Mouse (Mus musculus) MEL (cell line): ENCODE measurements around the gene Wdr18. TPM values are rescaled to one million over a fixed set of nuclear protein-coding genes. Genes with fewer than 3 reads are reported as not detected.

Experiments used
- DNase-seq: peaks from one replicate; pipeline ENCODE4 v3.0.0; 2011; ENCODE audit warnings: low read depth, low spot score
- H3K27ac ChIP-seq: 2 replicates; pipeline ENCODE4 v1.5.1; 2012; ENCODE audit warnings: low read depth, mild to moderate bottlenecking, control low read depth, low read length, moderate library complexity; ENCODE audit not compliant: control insufficient read depth
- H3K27me3 ChIP-seq, 2 experiments: fragments of 150-350 bp in 1 of 2; sonication (generic) in 1 of 2; 2 replicates each; pipeline ENCODE4 v1.6.1; 2012; ENCODE audit warnings: low read length in 2 of 2, mild to moderate bottlenecking in 2 of 2, improper control_type of control experiment in 1 of 2, moderate library complexity in 1 of 2; ENCODE audit not compliant: insufficient read depth in 2 of 2, control insufficient read depth in 1 of 2
- H3K36me3 ChIP-seq, 2 experiments: 2 replicates each; pipeline ENCODE4 v1.6.1; 2012 to 2014; ENCODE audit warnings: low read length in 2 of 2, improper control_type of control experiment in 1 of 2, inconsistent platforms in 1 of 2, mild to moderate bottlenecking in 1 of 2; ENCODE audit not compliant: insufficient read depth in 2 of 2, control insufficient read depth in 1 of 2
- H3K4me1 ChIP-seq, 2 experiments: fragments of 150-350 bp in 1 of 2; sonication (generic) in 1 of 2; 2 replicates each; pipeline ENCODE4 v1.6.1; 2012; ENCODE audit warnings: low read length in 2 of 2, improper control_type of control experiment in 1 of 2, mild to moderate bottlenecking in 1 of 2; ENCODE audit not compliant: insufficient read depth in 2 of 2, control insufficient read depth in 1 of 2
- H3K4me3 ChIP-seq, 2 experiments: fragments of 150-350 bp in 1 of 2; sonication (generic) in 1 of 2; 2 replicates each; pipeline ENCODE4 v1.5.1; 2012; ENCODE audit warnings: low read depth in 2 of 2, low read length in 2 of 2, mild to moderate bottlenecking in 2 of 2, moderate library complexity in 2 of 2, control low read depth in 1 of 2, improper control_type of control experiment in 1 of 2; ENCODE audit not compliant: control insufficient read depth in 1 of 2, insufficient read depth in 1 of 2
- H3K79me2 ChIP-seq: 2 replicates; pipeline ENCODE4 v1.6.1; 2012; ENCODE audit warnings: mild to moderate bottlenecking, low read length, moderate library complexity; ENCODE audit not compliant: control insufficient read depth, poor library complexity, insufficient read depth
- H3K9ac ChIP-seq: 2 replicates; pipeline ENCODE4 v1.6.1; 2012; ENCODE audit warnings: low read depth, mild to moderate bottlenecking, control low read depth, low read length, moderate library complexity; ENCODE audit not compliant: control insufficient read depth, poor library complexity, severe bottlenecking
- H3K9me3 ChIP-seq: fragments of 150-350 bp; sonication (generic); replicated peaks from 2 replicates; pipeline ENCODE4 v1.6.1; 2012; ENCODE audit warnings: mild to moderate bottlenecking, low read length, improper control_type of control experiment, moderate library complexity; ENCODE audit not compliant: insufficient read depth
- BHLHE40 ChIP-seq: IDR thresholded peaks from 2 replicates; pipeline ENCODE4 v1.6.1; 2012; ENCODE audit warnings: low read depth, mild to moderate bottlenecking, inconsistent platforms, low read length, improper control_type of control experiment, borderline replicate concordance
- ELF1 ChIP-seq: IDR thresholded peaks from 2 replicates; pipeline ENCODE4 v1.6.1; 2014; ENCODE audit warnings: low read depth, mild to moderate bottlenecking, inconsistent platforms, low read length, improper control_type of control experiment, moderate library complexity
- EP300 ChIP-seq, 2 experiments: IDR thresholded peaks; 2 replicates each; pipeline ENCODE4 v1.6.1; 2011; ENCODE audit warnings: improper control_type of control experiment in 2 of 2, low read length in 2 of 2, low read depth in 1 of 2, mild to moderate bottlenecking in 1 of 2
- ETS1 ChIP-seq: IDR thresholded peaks from 2 replicates; pipeline ENCODE4 v1.6.1; 2012; ENCODE audit warnings: low read depth, mild to moderate bottlenecking, inconsistent platforms, low read length, improper control_type of control experiment, moderate library complexity
- HCFC1 ChIP-seq: IDR thresholded peaks from 2 replicates; pipeline ENCODE4 v1.6.1; 2012; ENCODE audit warnings: low read depth, mild to moderate bottlenecking, inconsistent platforms, low read length, improper control_type of control experiment, moderate library complexity
- MAX ChIP-seq: IDR thresholded peaks from 2 replicates; pipeline ENCODE4 v1.6.1; 2011; ENCODE audit warnings: low read length, improper control_type of control experiment
- MXI1 ChIP-seq: IDR thresholded peaks from 2 replicates; pipeline ENCODE4 v1.6.1; 2011; ENCODE audit warnings: mild to moderate bottlenecking, low read depth, low read length, improper control_type of control experiment
- MYC ChIP-seq: IDR thresholded peaks from 2 replicates; pipeline ENCODE4 v1.6.1; 2011; ENCODE audit warnings: low read depth, mild to moderate bottlenecking, low read length, improper control_type of control experiment, moderate library complexity
- NELFE ChIP-seq: IDR thresholded peaks from 2 replicates; pipeline ENCODE4 v1.6.1; 2011; ENCODE audit warnings: low read depth, low read length, improper control_type of control experiment
- POLR2A ChIP-seq, 2 experiments: IDR thresholded peaks; 2 replicates each; pipeline ENCODE4 v1.6.1; 2011 to 2012; ENCODE audit warnings: low read length in 2 of 2, mild to moderate bottlenecking in 2 of 2, control low read depth in 1 of 2, improper control_type of control experiment in 1 of 2, low read depth in 1 of 2, moderate library complexity in 1 of 2; ENCODE audit not compliant: control insufficient read depth in 1 of 2, insufficient read depth in 1 of 2, poor library complexity in 1 of 2
- POLR2AphosphoS2 ChIP-seq: IDR thresholded peaks from 2 replicates; pipeline ENCODE4 v1.6.1; 2011; ENCODE audit warnings: low read length, improper control_type of control experiment
- RAD21 ChIP-seq: IDR thresholded peaks from 2 replicates; pipeline ENCODE4 v1.6.1; 2011; ENCODE audit warnings: mild to moderate bottlenecking, low read depth, low read length, improper control_type of control experiment
- SIN3A ChIP-seq: IDR thresholded peaks from 2 replicates; pipeline ENCODE4 v1.6.1; 2012; ENCODE audit warnings: low read length, improper control_type of control experiment, inconsistent platforms
- TBP ChIP-seq: IDR thresholded peaks from 2 replicates; pipeline ENCODE4 v1.8.0; 2011; ENCODE audit warnings: low read depth, low read length, improper control_type of control experiment
- TCF12 ChIP-seq: IDR thresholded peaks from 2 replicates; pipeline ENCODE4 v1.6.1; 2014; ENCODE audit warnings: low read depth, mild to moderate bottlenecking, inconsistent platforms, low read length, improper control_type of control experiment, moderate library complexity
- UBTF ChIP-seq: IDR thresholded peaks from 2 replicates; pipeline ENCODE4 v1.6.1; 2012; ENCODE audit warnings: low read depth, mild to moderate bottlenecking, inconsistent platforms, low read length, improper control_type of control experiment, moderate library complexity, borderline replicate concordance; ENCODE audit not compliant: insufficient read depth
- USF2 ChIP-seq, 2 experiments: IDR thresholded peaks; 2 replicates each; pipeline ENCODE4 v1.6.1; 2011 to 2012; ENCODE audit warnings: improper control_type of control experiment in 2 of 2, low read length in 2 of 2, borderline replicate concordance in 1 of 2, inconsistent platforms in 1 of 2, low read depth in 1 of 2, mild to moderate bottlenecking in 1 of 2; ENCODE audit not compliant: insufficient read depth in 1 of 2
- ZMIZ1 ChIP-seq: IDR thresholded peaks from 2 replicates; pipeline ENCODE4 v1.6.1; 2012; ENCODE audit warnings: low read depth, mild to moderate bottlenecking, inconsistent platforms, low read length, improper control_type of control experiment, moderate library complexity
- polyA plus RNA-seq, 2 experiments: library from polyadenylated mRNA; stranded (reverse) in 1 of 2; unstranded in 1 of 2; fragments of >175 nt in 1 of 2; fragments of >200 nt in 1 of 2; gene quantifications; 2 replicates each; pipeline versions ENCODE4 v1.2.1 to v1.2.4; 2012; ENCODE audit warnings: low replicate concordance in 2 of 2, low read depth in 1 of 2; ENCODE audit not compliant: insufficient read length in 2 of 2, insufficient read depth in 1 of 2, missing spikeins in 1 of 2
- total RNA-seq: library from RNA; depleted of rRNA; stranded (reverse); fragments of 300-350 nt; gene quantifications from 2 replicates; pipeline ENCODE4 v1.2.3, GENCODE M21; 2012

Wdr18 gene
- total and polyA plus RNA-seq, 3 experiments = 89.5 to 107 TPM; not detected in 1

- Histone ChIP-seq H3K27ac (no peak overlapping the region), H3K9me3 (no peaks in the 10 kb centered on the region)
- TF ChIP-seq BHLHE40 = no peak
- 0 out of 2 replicates have a peak, but pooled peaks have one; percentile 14 for TF ChIP-seq MAX
Observed at GRCm38 (mm10) chr10:79916081-79916480, 43.9 kb upstream of the Wdr18 start.

GRCm38 (mm10) chr10:79916808-79917531 is 43.0 kb upstream of the Wdr18 start, which contains the start of gene Kiss1r:
Gene Kiss1r, plus strand, starts transcription at chr10:79916971.
- Histone ChIP-seq H3K4me1 (peaks cover 15 to 23% of the 10 kb centered on the region in 2 experiments), H3K27ac (peak within 1 kb of the TSS; percentile 24), H3K9me3 (no peaks in the 10 kb centered on the region), H3K36me3 (peaks cover 0 to 7% of the 10 kb centered on the region in 2 experiments; a peak in 2 of 4 replicates), H3K4me3 (peak within 1 kb of the TSS; percentile 76 to 99), H3K27me3 (no peaks in the 10 kb centered on the region), H3K9ac (peak within 1 kb of the TSS; percentile 80), H3K79me2 (peaks cover 21% of the 10 kb centered on the region)
- peak; percentile 79 for DNase-seq
- TF ChIP-seq TBP (0 out of 2 replicates have a peak, but pooled peaks have one; percentile 17), ZMIZ1 (peak; percentile 89), POLR2AphosphoS2 (peak; percentile 92), ELF1 (peak; percentile 32; the same call in 1 of the 2 replicates), HCFC1 (peak; percentile 81), RAD21 (no peak), USF2 (IDR thresholded peaks at IDR 0.05; ENCODE audit: borderline replicate concordance in 1 of 2, insufficient read depth in 1 of 2, low read depth in 1 of 2, low read length in 2 of 2) (no peak), POLR2A (IDR thresholded peaks at IDR 0.05; ENCODE audit: control insufficient read depth in 1 of 2, insufficient read depth in 1 of 2, low read depth in 1 of 2, low read length in 2 of 2, poor library complexity in 1 of 2) (peak; percentile 72 to 84), NELFE (peak; percentile 92), EP300 (IDR thresholded peaks at IDR 0.05; ENCODE audit: low read depth in 1 of 2, low read length in 2 of 2) (no peak), UBTF (0 out of 2 replicates have a peak, but pooled peaks have one; percentile 70), SIN3A (peak; percentile 79), MXI1 (peak; percentile 58), TCF12 (peak; percentile 66; the same call in 1 of the 2 replicates), ETS1 (0 out of 2 replicates have a peak, but pooled peaks have one; percentile 5), MAX (peak; percentile 44; the same call in 1 of the 2 replicates), MYC (no peak)

More at GRCm38 (mm10) chr10:79916081-79916480, 43.9 kb upstream of the Wdr18 start:
- peak; percentile 31 for DNase-seq
- Histone ChIP-seq H3K4me3 (peak overlapping the region; percentile 76 to 99), H3K36me3 (peaks cover 0 to 7% of the 10 kb centered on the region in 2 experiments; a peak in 2 of 4 replicates), H3K9ac (peak overlapping the region; percentile 80), H3K4me1 (peaks cover 15 to 23% of the 10 kb centered on the region in 2 experiments), H3K27me3 (no peaks in the 10 kb centered on the region), H3K79me2 (peaks cover 21% of the 10 kb centered on the region)
